Mouse (Mus musculus) skeletal muscle tissue, adult 2 months (tissue): ENCODE data around the gene Gm4869.

Source experiments
- DNase-seq: peaks from one replicate; pipeline ENCODE4 v3.0.0-alpha.2; 2012; ENCODE audit warnings: low read depth, low spot score

Gm4869 gene

GRCm38 (mm10) chr5:140521196-140521595 lies 75.8 kb downstream of the Gm4869 start:
- DNase-seq: no peak

GRCm38 (mm10) chr5:140526754-140527153 lies 81.3 kb downstream of the Gm4869 start:
- no peak for DNase-seq

GRCm38 (mm10) chr5:140538111-140538683 lies 92.8 kb downstream of the Gm4869 start:
- DNase-seq: peak; percentile 46

GRCm38 (mm10) chr5:140540106-140540505 lies 94.7 kb downstream of the Gm4869 start:
- DNase-seq: peak; percentile 58

GRCm38 (mm10) chr5:140542811-140543575 lies 97.5 kb downstream of the Gm4869 start:
- no peak for DNase-seq
